Mouse (Mus musculus): ENCODE data around the gene Sptan1.
"Not testable (repeated sequence)": the region's sequence is repeated elsewhere in the genome, so short reads cannot be mapped to it uniquely, and the experiment has no call there.

Sptan1 gene

GRCm38 (mm10) chr2:29991962-29992361 lies 26.6 kb downstream of the Sptan1 start:
- no peak for DNase-seq (ENCODE audit: low spot score in 2 of 2)

DNA sequence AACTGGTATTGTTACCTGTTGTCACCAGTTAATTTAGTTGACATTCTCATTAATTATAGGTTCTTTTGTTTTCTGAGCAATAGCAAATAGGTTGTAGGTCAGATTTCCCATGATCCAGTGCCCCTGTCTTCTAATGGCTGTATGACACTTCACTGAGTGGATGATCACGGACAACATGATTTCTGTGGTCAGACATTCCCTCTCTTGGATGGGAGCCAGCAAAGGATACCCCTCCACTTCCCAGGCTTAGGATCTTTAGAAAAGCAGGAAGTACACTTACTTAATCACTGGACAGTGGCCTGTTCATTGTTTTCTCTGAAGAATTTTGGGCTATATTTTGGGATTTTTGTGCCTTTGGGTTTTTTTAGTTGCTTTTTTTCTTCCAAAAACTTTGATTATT lies 43.7 kb downstream of the Sptan1 start:
- no peak for DNase-seq (ENCODE audit: low spot score in 2 of 2)

- DNase-seq (ENCODE audit: low spot score in 2 of 2), result no peak
Observed at GRCm38 (mm10) chr2:30010840-30011281, 45.5 kb downstream of the Sptan1 start.

DNA sequence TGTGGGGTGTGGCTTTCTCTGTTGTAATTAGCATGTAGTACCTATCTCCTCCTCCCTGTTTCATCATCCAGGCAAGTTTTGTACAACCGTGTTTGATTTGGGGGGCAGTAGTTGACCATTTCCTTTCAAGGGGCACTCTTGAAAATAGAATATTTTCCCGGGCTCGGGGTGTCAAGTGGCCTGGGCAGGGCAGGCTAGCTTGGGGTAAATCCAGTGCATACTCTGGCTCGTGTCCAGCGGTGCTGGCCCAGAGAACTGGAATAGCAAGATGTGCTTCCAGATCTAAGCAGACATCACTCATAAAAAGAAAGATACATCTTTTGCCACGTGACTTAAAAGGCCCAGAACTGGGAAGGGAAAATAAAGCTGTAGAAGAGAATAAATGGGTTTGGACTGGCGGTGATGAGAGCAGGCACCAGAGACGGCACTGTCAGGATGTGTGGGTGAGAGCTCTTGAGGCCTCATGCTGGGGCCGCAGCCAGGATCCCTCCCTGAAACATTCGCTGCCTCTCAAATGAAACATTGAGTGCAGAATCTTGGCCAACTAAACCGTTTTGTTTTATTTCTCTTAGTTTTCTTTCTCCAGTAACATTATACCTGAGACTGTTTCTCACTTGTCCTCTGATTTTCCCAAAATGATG lies 49.1 kb downstream of the Sptan1 start:
- DNase-seq (ENCODE audit: low spot score in 2 of 2), result no peak

- DNase-seq (ENCODE audit: low spot score in 2 of 2), result no peak
Observed at GRCm38 (mm10) chr2:30025454-30025853, 60.1 kb downstream of the Sptan1 start.

GRCm38 (mm10) chr2:30026997-30027396 lies 61.6 kb downstream of the Sptan1 start:
- DNase-seq (ENCODE audit: low spot score in 2 of 2), result no peak

DNA sequence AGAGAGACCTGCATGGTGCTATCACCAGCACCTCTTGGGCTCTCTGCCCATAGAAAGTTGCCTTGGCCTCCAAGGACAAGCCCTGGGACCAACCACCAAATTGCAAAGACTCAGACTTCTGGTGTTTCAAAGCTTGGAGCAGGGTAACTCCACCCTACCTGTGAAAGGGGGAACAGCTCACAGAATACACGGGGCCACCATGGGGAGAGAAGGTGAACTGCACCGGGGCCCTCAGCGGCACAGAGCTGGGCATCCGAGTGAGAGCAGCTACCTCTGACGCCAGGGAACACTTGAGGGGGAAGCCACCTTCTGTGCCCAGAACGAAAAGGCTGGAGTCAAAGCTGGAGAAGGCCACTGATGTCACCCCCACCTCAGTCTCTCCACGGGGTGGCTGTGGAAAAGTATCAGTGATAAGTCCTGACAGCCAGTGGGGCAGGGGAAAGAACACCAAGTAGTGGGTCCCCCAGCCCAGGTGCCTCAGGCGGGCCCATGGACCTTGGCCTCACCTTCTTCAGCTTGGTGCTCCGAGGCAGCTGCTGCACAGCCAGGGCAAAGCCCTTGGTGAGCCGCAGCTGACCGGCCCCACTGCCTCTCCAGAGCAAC lies 67.0 kb downstream of the Sptan1 start:
- no peak for DNase-seq (ENCODE audit: low spot score in 2 of 2)

DNA sequence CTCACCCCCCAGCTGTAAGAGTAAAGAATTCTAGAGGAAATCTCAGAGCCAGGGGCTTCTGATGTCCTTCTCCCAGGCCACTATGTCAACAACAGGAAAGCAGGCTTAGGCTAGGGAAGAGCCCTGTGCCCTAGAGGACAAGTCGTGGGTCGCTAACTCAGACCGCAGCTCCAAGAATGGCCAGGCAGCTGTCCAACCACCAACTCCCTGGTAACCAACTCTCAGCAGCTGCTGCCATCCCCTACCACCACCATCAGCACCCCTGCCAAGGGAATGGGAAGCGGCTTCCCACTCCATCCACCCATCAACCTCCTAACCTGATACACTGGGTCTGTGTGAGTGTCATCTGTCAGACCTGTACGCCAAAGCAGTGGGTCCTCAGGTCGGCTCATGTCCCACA lies 67.6 kb downstream of the Sptan1 start:
- DNase-seq (ENCODE audit: low spot score in 2 of 2), result no peak

- DNase-seq (ENCODE audit: low spot score in 2 of 2), result no peak
Observed at GRCm38 (mm10) chr2:30037762-30038161, 72.4 kb downstream of the Sptan1 start.

- no peak for DNase-seq (ENCODE audit: low spot score in 2 of 2)
Observed at GRCm38 (mm10) chr2:30038370-30038769, 73.0 kb downstream of the Sptan1 start.

DNA sequence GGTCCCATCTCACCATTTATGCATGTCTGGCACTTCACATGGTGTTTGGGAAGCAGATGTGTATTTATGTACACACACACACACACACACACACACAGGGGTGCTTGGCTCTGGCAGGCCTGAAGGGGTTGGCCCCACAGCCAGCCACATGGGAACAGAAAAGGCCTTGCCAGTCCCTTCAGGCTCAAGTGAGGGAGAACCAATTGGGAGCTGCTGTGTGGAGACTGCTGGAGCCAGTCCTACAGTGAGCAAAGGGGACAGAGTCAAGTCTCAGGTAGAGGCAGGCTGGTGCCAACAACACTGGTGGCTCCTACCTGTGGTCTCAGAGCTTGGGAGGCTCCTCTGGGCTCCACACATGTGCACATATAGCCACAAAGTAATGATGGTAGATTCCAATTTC lies 74.3 kb downstream of the Sptan1 start:
- no peak for DNase-seq (ENCODE audit: low spot score in 2 of 2)

GRCm38 (mm10) chr2:30042445-30042844 lies 77.1 kb downstream of the Sptan1 start:
- DNase-seq (ENCODE audit: low spot score in 2 of 2), result peak; percentile 78 to 94

- no peak for DNase-seq (ENCODE audit: low spot score in 2 of 2)
Observed at GRCm38 (mm10) chr2:30044550-30044949, 79.2 kb downstream of the Sptan1 start.

GRCm38 (mm10) chr2:30047127-30047526 lies 81.8 kb downstream of the Sptan1 start:
- no peak for DNase-seq (ENCODE audit: low spot score in 2 of 2)

DNA sequence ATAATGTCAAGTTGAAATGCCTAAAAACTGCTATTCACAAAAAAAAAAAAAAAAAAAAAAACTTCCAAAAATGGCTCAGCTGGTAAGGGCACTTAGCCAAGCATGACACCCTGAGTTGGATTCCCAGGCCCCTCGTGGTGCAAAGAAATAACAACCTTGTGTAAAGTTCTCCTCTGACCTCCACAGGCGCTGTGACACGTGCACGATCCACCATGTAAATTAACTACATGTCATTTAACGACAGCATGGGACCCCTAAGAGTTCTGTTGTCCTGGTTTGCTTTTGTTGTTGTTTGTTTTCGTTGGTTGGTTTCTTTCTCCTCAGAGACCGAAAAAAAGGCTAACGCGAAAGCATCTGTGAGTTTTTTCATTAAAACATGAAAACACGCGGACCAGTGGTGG lies 82.7 kb downstream of the Sptan1 start:
- DNase-seq (ENCODE audit: low spot score in 2 of 2), result no peak

DNA sequence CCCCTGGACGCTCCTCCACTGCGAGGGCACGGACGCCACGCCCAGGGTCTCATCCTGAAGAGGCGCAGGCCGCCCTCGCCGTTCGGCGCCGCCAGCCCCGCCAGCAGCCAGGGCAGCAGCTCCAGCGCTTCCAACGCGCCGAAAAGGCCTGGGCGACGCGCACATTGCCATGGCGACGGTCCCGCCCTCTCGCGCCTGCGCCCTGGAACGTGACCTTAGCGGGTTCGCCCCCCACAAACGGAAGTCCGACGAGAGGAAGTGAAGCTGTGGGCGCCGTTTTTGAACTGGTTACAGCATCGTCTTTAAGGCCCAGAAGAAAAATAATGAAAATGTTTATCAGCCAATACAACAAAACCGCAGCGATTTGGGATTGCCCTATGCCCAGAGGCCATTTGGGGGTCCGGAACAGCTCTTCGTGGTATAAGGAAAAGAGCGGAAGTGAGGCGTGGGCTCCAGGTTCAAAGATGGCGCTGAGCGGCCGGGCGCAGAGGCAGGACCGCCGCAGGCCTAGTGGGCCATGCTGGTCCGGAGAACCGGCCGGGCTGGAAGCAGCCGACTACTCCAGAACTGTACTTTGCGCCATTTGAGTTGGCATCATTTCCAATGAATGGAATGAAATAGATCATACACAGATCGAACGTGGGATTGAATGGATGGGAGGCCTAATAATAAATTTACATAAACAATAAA lies 83.5 kb downstream of the Sptan1 start, which contains the start of gene Wdr34:
Gene Wdr34, minus strand, starts transcription at position 183 of the 690 bp plus-strand sequence.
- DNase-seq (ENCODE audit: low spot score in 2 of 2), result peak; percentile 98 to 99

DNA sequence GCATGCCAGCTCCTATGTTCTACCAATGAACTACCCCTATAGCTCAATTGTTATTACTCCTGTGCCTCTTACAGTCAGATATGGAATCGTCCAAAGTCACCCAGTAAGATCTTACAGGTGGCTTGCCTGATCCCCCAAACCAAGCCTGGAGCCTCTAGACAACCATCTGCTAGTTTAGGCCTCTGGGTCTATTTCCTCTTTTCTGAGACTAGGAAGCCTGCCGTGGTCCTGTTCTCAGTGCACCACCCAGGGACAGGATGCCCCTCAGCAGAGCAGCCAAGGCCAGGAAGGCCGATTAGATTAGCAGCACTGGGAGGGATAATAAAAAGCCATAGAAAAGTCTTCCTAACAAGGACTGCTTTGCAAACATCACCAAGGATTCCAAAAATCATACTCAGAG lies 84.5 kb downstream of the Sptan1 start:
- DNase-seq (ENCODE audit: low spot score in 2 of 2), result no peak

- no peak for DNase-seq (ENCODE audit: low spot score in 2 of 2)
Observed at GRCm38 (mm10) chr2:30051992-30052761, 86.8 kb downstream of the Sptan1 start.

GRCm38 (mm10) chr2:30055310-30055709 lies 90.0 kb downstream of the Sptan1 start:
- not testable (repeated sequence) for DNase-seq (ENCODE audit: low spot score in 2 of 2)

GRCm38 (mm10) chr2:30056736-30057135 lies 91.4 kb downstream of the Sptan1 start:
- no peak for DNase-seq (ENCODE audit: low spot score in 2 of 2)

DNA sequence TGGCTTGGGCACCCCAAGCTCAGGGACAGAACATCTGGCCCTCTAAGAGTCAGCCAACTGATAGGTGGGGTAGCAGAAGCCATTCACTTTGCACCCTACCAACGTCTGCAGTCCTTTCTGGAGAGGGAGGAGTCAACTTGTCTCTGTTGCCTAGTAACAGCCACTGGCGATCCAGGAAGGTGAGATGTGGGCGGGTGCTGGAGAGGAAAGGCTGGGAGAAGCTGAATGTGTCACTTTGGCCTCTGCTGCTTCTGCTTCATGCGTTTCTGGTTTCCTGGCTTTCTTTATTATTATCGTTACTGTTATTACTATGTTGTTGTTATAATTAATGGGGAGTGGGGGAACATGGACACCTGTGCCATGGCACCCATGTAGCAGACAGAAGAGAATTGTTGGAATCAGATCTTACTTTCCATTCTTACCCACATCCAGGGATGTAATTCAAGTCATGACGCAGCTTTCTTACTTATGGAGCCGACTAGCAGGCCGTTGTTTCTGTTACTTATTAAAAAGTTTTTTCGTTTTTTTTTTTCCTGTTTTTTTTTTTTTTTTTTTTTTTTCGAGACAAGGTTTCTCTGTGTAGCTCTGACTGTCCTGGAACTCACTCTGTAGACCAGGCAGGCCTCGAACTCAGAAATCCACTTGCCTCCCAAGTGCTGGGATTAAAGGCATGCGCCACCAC lies 92.0 kb downstream of the Sptan1 start, which contains the start of gene Set:
Gene Set, plus strand, starts transcription at position 156 of the 682 bp plus-strand sequence.
- peak in 1 of 2 experiments; percentile 58 for DNase-seq (ENCODE audit: low spot score in 2 of 2)

Measured in spleen, postnatal 4 days (tissue).